Mouse (Mus musculus) liver, adult 2 months (tissue): ENCODE measurements around the gene Ndrg3.

Source experiments
- CTCF ChIP-seq: fragments of 200-500 bp; IDR thresholded peaks from 2 replicates; pipeline ENCODE4 v1.5.1; 2011; ENCODE audit warnings: low read depth, low read length, control low read depth
- POLR2A ChIP-seq: fragments of 200-500 bp; IDR thresholded peaks from 2 replicates; pipeline ENCODE4 v1.6.1; 2011; ENCODE audit warnings: low read length, control low read depth; ENCODE audit not compliant: insufficient read depth; ENCODE audit errors: extremely low read depth

GRCm38 (mm10) chr2:156913191-156913590, 78.7 kb downstream of the Ndrg3 start:
- TF ChIP-seq CTCF (no peak), POLR2A (no peak)
